In genomic region chr9:51765417-51766174, GRCm38 (mm10) we compare ENCODE assay signal across 8 mouse cellular contexts. TPM values are rescaled to one million over a fixed set of nuclear protein-coding genes. Genes with fewer than 3 reads are reported as not detected.
DNase-seq lines count a peak whose midpoint lies in the region; ATAC-seq lines count a peak whose summit lies in the region.

No protein-coding gene starts in this region.

- H3K4me2 ChIP-seq in liver, embryonic 12.5 days: peak overlapping the region; percentile 90
- peak overlapping the region; percentile 74 for H3K4me2 ChIP-seq in neural tube, embryonic 11.5 days (ENCODE audit: low read depth)

- H3K9me3 ChIP-seq in embryonic facial prominence, embryonic 10.5 days: no peaks in the 10 kb centered on the region
- no peaks in the 10 kb centered on the region for H3K9me3 ChIP-seq in liver, embryonic 12.5 days (replicated peaks)
- H3K9me3 ChIP-seq in neural tube, embryonic 11.5 days (ENCODE audit: control insufficient read depth, low read length): no peaks in the 10 kb centered on the region

- H3K27ac ChIP-seq in embryonic facial prominence, embryonic 10.5 days (replicated peaks): peak overlapping the region; percentile 79; the same call in 1 of the 2 replicates
- no peak overlapping the region for H3K27ac ChIP-seq in liver, embryonic 12.5 days
- peak overlapping the region; percentile 61 for H3K27ac ChIP-seq in neural tube, embryonic 11.5 days (ENCODE audit: low read depth, low read length)

- WGBS in embryonic facial prominence, embryonic 10.5 days: under 1% methylated on average over 58 of the region's 58 CpGs
- WGBS in liver, embryonic 12.5 days (ENCODE audit: insufficient replicate concordance): 1% methylated on average over 55 of the region's 58 CpGs
- 0% methylated on average over 38 of the region's 58 CpGs for WGBS in neural tube, embryonic 11.5 days

- peaks cover 24% of the 10 kb centered on the region for H3K4me1 ChIP-seq in embryonic facial prominence, embryonic 10.5 days
- H3K4me1 ChIP-seq in liver, embryonic 12.5 days: peaks cover 24% of the 10 kb centered on the region
- H3K4me1 ChIP-seq in neural tube, embryonic 11.5 days (ENCODE audit: control insufficient read depth, insufficient read depth, low read length): peaks cover 4% of the 10 kb centered on the region; the same call in 1 of the 2 replicates

- ATAC-seq in liver, embryonic 12.5 days: peak; percentile 55
- ATAC-seq in neural tube, embryonic 11.5 days (ENCODE audit: insufficient read depth, low FRiP score, low TSS enrichment): peak; percentile 46

- peaks cover 79% of the 10 kb centered on the region for H3K27me3 ChIP-seq in embryonic facial prominence, embryonic 10.5 days (replicated peaks; ENCODE audit: low read depth, poor library complexity, severe bottlenecking)
- H3K27me3 ChIP-seq in liver, embryonic 12.5 days (replicated peaks): peaks cover 76% of the 10 kb centered on the region
- peaks cover 5% of the 10 kb centered on the region; the same call in 1 of the 2 replicates for H3K27me3 ChIP-seq in neural tube, embryonic 11.5 days (ENCODE audit: control insufficient read depth, insufficient read depth, low read length)

- H3K36me3 ChIP-seq in embryonic facial prominence, embryonic 10.5 days (replicated peaks): no peaks in the 10 kb centered on the region
- H3K36me3 ChIP-seq in liver, embryonic 12.5 days: no peaks in the 10 kb centered on the region
- H3K36me3 ChIP-seq in neural tube, embryonic 11.5 days (ENCODE audit: control insufficient read depth, insufficient read depth, low read length): no peaks in the 10 kb centered on the region

- DNase-seq in 3T3-L1 (ENCODE audit: low read depth, low spot score): peak; percentile 11
- DNase-seq in adrenal gland, adult 18-20 months (ENCODE audit: low spot score in 2 of 2): peak; percentile 40 to 45
- DNase-seq in embryonic facial prominence, embryonic 10.5 days (ENCODE audit: low spot score): no peak
- peak; percentile 25 to 49 for DNase-seq in heart, adult 9 months (ENCODE audit: low spot score in 2 of 2)
- DNase-seq in kidney, postnatal 10 days: peak; percentile 22
- DNase-seq in neural tube, embryonic 11.5 days (ENCODE audit: low spot score): peak; percentile 41
- DNase-seq in thymus, postnatal 36 days: peak; percentile 52 to 62

- H3K4me3 ChIP-seq in embryonic facial prominence, embryonic 10.5 days: peak overlapping the region; percentile 80
- peak overlapping the region; percentile 59 for H3K4me3 ChIP-seq in liver, embryonic 12.5 days
- peak overlapping the region; percentile 67 for H3K4me3 ChIP-seq in neural tube, embryonic 11.5 days (ENCODE audit: low read depth, low read length)

- H3K9ac ChIP-seq in liver, embryonic 12.5 days: no peak overlapping the region; the same call in 1 of the 2 replicates
- peak overlapping the region; percentile 65 for H3K9ac ChIP-seq in neural tube, embryonic 11.5 days (ENCODE audit: low read length)

RNA-seq across cellular contexts. Expression of gene Arhgap20, which starts 0.5 kb away (rescaled TPM):
- 1 to 10 TPM; 1.1 to 3.5 TPM for total RNA-seq in adrenal gland, adult 18-20 months (2021)
- polyA plus RNA-seq in embryonic facial prominence, embryonic 10.5 days (2016; fragmentation: Nextera tagmentation; extraction: Ambion mirVana): 1.0 and 1.5 TPM in 2 replicates
- polyA plus RNA-seq in liver, embryonic 12.5 days (2016; fragmentation: Nextera tagmentation; extraction: Ambion mirVana): 0.07 and 0.10 TPM in 2 replicates
- polyA plus RNA-seq in neural tube, embryonic 11.5 days (2014; fragmentation: Nextera tagmentation; extraction: Ambion mirVana): 7.1 and 7.7 TPM in 2 replicates
